ENCODE assay signal across 30 mouse cellular contexts in the genomic region with DNA sequence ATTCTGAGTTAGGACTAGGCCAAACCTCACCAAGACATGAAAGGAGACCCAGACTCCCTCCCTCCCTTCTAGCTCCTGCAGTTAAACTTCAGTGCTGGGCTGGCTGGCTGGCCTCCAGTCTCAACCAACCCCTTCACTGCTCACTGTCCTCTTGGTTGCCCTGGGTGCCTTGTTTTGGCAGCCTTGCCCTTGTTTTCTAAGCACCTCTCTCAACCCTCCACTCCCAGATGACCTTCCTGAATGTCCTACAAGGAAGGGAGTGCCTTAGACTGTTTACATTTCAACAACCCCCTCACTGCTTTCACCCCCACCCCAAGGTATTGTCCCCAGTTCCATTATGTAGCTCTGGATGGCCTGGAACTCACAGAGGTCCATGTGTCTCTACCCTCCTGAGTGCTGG. TPM values are rescaled to one million over a fixed set of nuclear protein-coding genes. Genes with fewer than 3 reads are reported as not detected.
DNase-seq lines count a peak whose midpoint lies in the region; ATAC-seq lines count a peak whose summit lies in the region.
"Had no signal": no experiment of that assay in that cellular context is flagged by ENCODE, and none has a peak within 500 bp of the region (broad histone marks: within the 10 kb centered on the region; RNA-seq: fewer than 3 reads in every experiment).

No protein-coding gene starts in this region.

- DNase-seq in kidney, adult 11 months = peak; percentile 52
- DNase-seq in kidney, postnatal 14 days = no peak
- DNase-seq in ZHBTc4 (ENCODE audit: low read depth, low spot score) = peak; percentile 62
- no peak for DNase-seq in left cerebral cortex, postnatal 25 days (ENCODE audit: low spot score in 2 of 2)
- no peak for DNase-seq in hindbrain, embryonic 10.5 days (ENCODE audit: low spot score)
- DNase-seq in forebrain, embryonic 10.5 days (ENCODE audit: extremely low spot score, low spot score) = no peak
- DNase-seq: adrenal gland, postnatal 36 days; B cell, adult 2 months; cerebellum, adult 11 months; heart, postnatal 14 days; left cerebral cortex, postnatal 4 days; lung, embryonic 14.5 days; lung, postnatal 4 days; retina, postnatal 1 day; right cerebral cortex, postnatal 25 days had no signal

- no peaks in the 10 kb centered on the region for H3K9me3 ChIP-seq in kidney, embryonic 15.5 days (replicated peaks)
- no peaks in the 10 kb centered on the region for H3K9me3 ChIP-seq in hindbrain, embryonic 10.5 days
- no peaks in the 10 kb centered on the region for H3K9me3 ChIP-seq in forebrain, embryonic 10.5 days
- H3K9me3 ChIP-seq: embryonic facial prominence, embryonic 10.5 days; forebrain, embryonic 12.5 days; heart, embryonic 13.5 days; hindbrain, embryonic 12.5 days; limb, embryonic 15.5 days; neural tube, embryonic 13.5 days had no signal

- H3K9ac ChIP-seq in kidney, embryonic 15.5 days = no peak overlapping the region
- H3K9ac ChIP-seq: forebrain, embryonic 12.5 days; heart, embryonic 13.5 days; hindbrain, embryonic 12.5 days; limb, embryonic 15.5 days; liver, embryonic 14.5 days; lung, embryonic 14.5 days; neural tube, embryonic 13.5 days had no signal

- intact Hi-C loops in left cerebral cortex, postnatal 25 days (cut with DNase I) = no loop called here

- no peak overlapping the region for H3K4me3 ChIP-seq in kidney, embryonic 15.5 days (replicated peaks)
- no peak overlapping the region for H3K4me3 ChIP-seq in hindbrain, embryonic 10.5 days
- H3K4me3 ChIP-seq in forebrain, embryonic 10.5 days = no peak overlapping the region
- H3K4me3 ChIP-seq: embryonic facial prominence, embryonic 10.5 days; forebrain, embryonic 12.5 days; heart, embryonic 13.5 days; hindbrain, embryonic 12.5 days; limb, embryonic 15.5 days; myocyte; neural tube, embryonic 13.5 days had no signal

- H3K27me3 ChIP-seq in kidney, embryonic 15.5 days = no peaks in the 10 kb centered on the region
- H3K27me3 ChIP-seq in hindbrain, embryonic 10.5 days (ENCODE audit: insufficient read depth, poor library complexity, severe bottlenecking) = no peaks in the 10 kb centered on the region
- peaks cover 4% of the 10 kb centered on the region; the same call in 1 of the 2 replicates for H3K27me3 ChIP-seq in forebrain, embryonic 10.5 days (ENCODE audit: poor library complexity, severe bottlenecking)
- H3K27me3 ChIP-seq: CH12.LX; forebrain, embryonic 12.5 days; heart, embryonic 13.5 days; hindbrain, embryonic 12.5 days; limb, embryonic 15.5 days; neural tube, embryonic 13.5 days had no signal

- no peak overlapping the region for H3K4me2 ChIP-seq in kidney, embryonic 15.5 days
- H3K4me2 ChIP-seq: forebrain, embryonic 12.5 days; heart, embryonic 13.5 days; hindbrain, embryonic 12.5 days; limb, embryonic 15.5 days; lung, embryonic 14.5 days; neural tube, embryonic 13.5 days had no signal

- H3K27ac ChIP-seq in kidney, embryonic 15.5 days = peak overlapping the region; percentile 74
- no peak overlapping the region for H3K27ac ChIP-seq in hindbrain, embryonic 10.5 days
- no peak overlapping the region for H3K27ac ChIP-seq in forebrain, embryonic 10.5 days
- H3K27ac ChIP-seq: embryonic facial prominence, embryonic 10.5 days; forebrain, embryonic 12.5 days; heart, embryonic 13.5 days; hindbrain, embryonic 12.5 days; limb, embryonic 15.5 days; liver, embryonic 14.5 days; neural tube, embryonic 13.5 days had no signal

- peaks cover 32% of the 10 kb centered on the region for H3K4me1 ChIP-seq in kidney, embryonic 15.5 days
- H3K4me1 ChIP-seq in hindbrain, embryonic 10.5 days (replicated peaks) = peaks cover 13% of the 10 kb centered on the region
- H3K4me1 ChIP-seq in forebrain, embryonic 10.5 days = peaks cover 16% of the 10 kb centered on the region
- H3K4me1 ChIP-seq: hindbrain, embryonic 12.5 days; limb, embryonic 15.5 days had no signal

- H3K36me3 ChIP-seq in kidney, embryonic 15.5 days = no peaks in the 10 kb centered on the region
- no peaks in the 10 kb centered on the region for H3K36me3 ChIP-seq in hindbrain, embryonic 10.5 days
- no peaks in the 10 kb centered on the region for H3K36me3 ChIP-seq in forebrain, embryonic 10.5 days (replicated peaks)
- H3K36me3 ChIP-seq: embryonic facial prominence, embryonic 10.5 days; forebrain, embryonic 12.5 days; heart, embryonic 13.5 days; hindbrain, embryonic 12.5 days; limb, embryonic 15.5 days; neural tube, embryonic 13.5 days had no signal

- ATAC-seq in kidney, embryonic 15.5 days (replicated peaks; ENCODE audit: low FRiP score) = peak; percentile 29; the same call in 1 of the 2 replicates
- ATAC-seq: midbrain, embryonic 16.5 days had no signal

RNA-seq across cellular contexts. Expression of gene Pnp2, which starts 23.8 kb away (rescaled TPM):
- polyA plus RNA-seq in kidney, embryonic 15.5 days (2015; fragmentation: Nextera tagmentation; extraction: Ambion mirVana) = 0.62 and 1.0 TPM in 2 replicates
- 1 to 10 TPM; 1.1 to 1.9 TPM for total RNA-seq in left cerebral cortex, postnatal 25 days (2021)
- 0.54 and 0.86 TPM in 2 replicates for polyA plus RNA-seq in hindbrain, embryonic 10.5 days (2016; fragmentation: Nextera tagmentation; extraction: Ambion mirVana)
- polyA plus RNA-seq in forebrain, embryonic 10.5 days (2016; fragmentation: Nextera tagmentation; extraction: Ambion mirVana) = 0.73 and 1.3 TPM in 2 replicates
- polyA plus RNA-seq: heart, embryonic 13.5 days; neural tube, embryonic 13.5 days had no signal

RNA-seq across cellular contexts. Expression of gene Rnase10, which starts 27.9 kb away (rescaled TPM):
- not detected in 2 replicates for polyA plus RNA-seq in kidney, embryonic 15.5 days (2015; fragmentation: Nextera tagmentation; extraction: Ambion mirVana)
- total RNA-seq in left cerebral cortex, postnatal 25 days (2021) = under 1 TPM in 1 of 2 experiments, not detected in 1; 0.27 TPM
- polyA plus RNA-seq in hindbrain, embryonic 10.5 days (2016; fragmentation: Nextera tagmentation; extraction: Ambion mirVana) = 0.10 TPM in 1 of 2 replicates, not detected in the other
- not detected in 2 replicates for polyA plus RNA-seq in forebrain, embryonic 10.5 days (2016; fragmentation: Nextera tagmentation; extraction: Ambion mirVana)
- total RNA-seq: adrenal gland, adult 18-20 months; CH12.LX; gastrocnemius, adult 18-20 months; megakaryocyte-erythroid progenitor cell, adult 5-6 weeks had no signal
- polyA plus RNA-seq: embryonic facial prominence, embryonic 10.5 days; forebrain, embryonic 12.5 days; hindbrain, embryonic 12.5 days; liver, embryonic 14.5 days; lung, embryonic 14.5 days; midbrain, embryonic 16.5 days; neural tube, embryonic 13.5 days; spleen, adult 2 months had no signal

RNA-seq across cellular contexts. Expression of gene Gm49342, which starts 35.3 kb away (rescaled TPM):
- not detected in 2 replicates for polyA plus RNA-seq in kidney, embryonic 15.5 days (2015; fragmentation: Nextera tagmentation; extraction: Ambion mirVana)
- 10 to 100 TPM; 11.4 to 18.0 TPM for total RNA-seq in left cerebral cortex, postnatal 25 days (2021)
- not detected in 2 replicates for polyA plus RNA-seq in hindbrain, embryonic 10.5 days (2016; fragmentation: Nextera tagmentation; extraction: Ambion mirVana)
- polyA plus RNA-seq in forebrain, embryonic 10.5 days (2016; fragmentation: Nextera tagmentation; extraction: Ambion mirVana) = not detected in 2 replicates
- polyA plus RNA-seq: embryonic facial prominence, embryonic 10.5 days; forebrain, embryonic 12.5 days; heart, embryonic 13.5 days; hindbrain, embryonic 12.5 days; limb, embryonic 15.5 days; lung, embryonic 14.5 days; midbrain, embryonic 16.5 days; neural tube, embryonic 13.5 days had no signal

RNA-seq across cellular contexts. Expression of gene Pnp, which starts 48.7 kb away (rescaled TPM):
- polyA plus RNA-seq in kidney, embryonic 15.5 days (2015; fragmentation: Nextera tagmentation; extraction: Ambion mirVana) = 74.3 and 78.6 TPM in 2 replicates
- total RNA-seq in left cerebral cortex, postnatal 25 days (2021) = 10 to 100 TPM; 12.0 to 13.6 TPM
- polyA plus RNA-seq in hindbrain, embryonic 10.5 days (2016; fragmentation: Nextera tagmentation; extraction: Ambion mirVana) = 72.3 and 83.2 TPM in 2 replicates
- 82.4 and 83.6 TPM in 2 replicates for polyA plus RNA-seq in forebrain, embryonic 10.5 days (2016; fragmentation: Nextera tagmentation; extraction: Ambion mirVana)

RNA-seq across cellular contexts. Expression of gene Pip4p1, which starts 49.0 kb away (rescaled TPM):
- polyA plus RNA-seq in kidney, embryonic 15.5 days (2015; fragmentation: Nextera tagmentation; extraction: Ambion mirVana) = 49.5 and 53.9 TPM in 2 replicates
- 100 to 1,000 TPM in 1 of 2 experiments, 10 to 100 TPM in 1; 97.5 to 102 TPM for total RNA-seq in left cerebral cortex, postnatal 25 days (2021)
- 59.0 and 63.9 TPM in 2 replicates for polyA plus RNA-seq in hindbrain, embryonic 10.5 days (2016; fragmentation: Nextera tagmentation; extraction: Ambion mirVana)
- polyA plus RNA-seq in forebrain, embryonic 10.5 days (2016; fragmentation: Nextera tagmentation; extraction: Ambion mirVana) = 44.8 and 45.3 TPM in 2 replicates

Comparison
In these comparisons a context has a peak if more than half of its experiments do, and no peak if none do; other contexts are left out.
1. DNase-seq: peak in kidney, adult 11 months (single experiment) and ZHBTc4 (single experiment); none in kidney, postnatal 14 days (single experiment), left cerebral cortex, postnatal 25 days (0 of 2), hindbrain, embryonic 10.5 days (single experiment) and forebrain, embryonic 10.5 days (single experiment).